Mouse (Mus musculus) myocyte (in vitro differentiated cells): Measurements from ENCODE around the gene Kcnk6. TPM values are rescaled to one million over a fixed set of nuclear protein-coding genes. Genes with fewer than 3 reads are reported as not detected.

ENCODE experiments used
- H3K27me3 ChIP-seq: one replicate; pipeline ENCODE4 v1.6.1; 2011; ENCODE audit not compliant: control insufficient read depth, insufficient read depth, insufficient read length
- H3K36me3 ChIP-seq: one replicate; pipeline ENCODE4 v1.6.1; 2011; ENCODE audit not compliant: control insufficient read depth, insufficient read depth
- H3K4me2 ChIP-seq: one replicate; pipeline ENCODE4 v1.6.1; 2011; ENCODE audit warnings: low read depth, control low read depth
- H3K4me3 ChIP-seq: one replicate; pipeline ENCODE4 v1.5.1; 2011; ENCODE audit warnings: mild to moderate bottlenecking, control low read depth, moderate library complexity
- H3K79me2 ChIP-seq: one replicate; pipeline ENCODE4 v1.6.1; 2011; ENCODE audit not compliant: control insufficient read depth, insufficient read depth
- H3ac ChIP-seq: one replicate; pipeline ENCODE4 v1.6.1; 2011; ENCODE audit not compliant: control insufficient read depth, insufficient read length
- CEBPB ChIP-seq: IDR thresholded peaks from 2 replicates; pipeline ENCODE4 v1.6.1; 2011; ENCODE audit warnings: mild to moderate bottlenecking, moderate library complexity; ENCODE audit not compliant: poor library complexity, insufficient read depth, severe bottlenecking
- E2F4 ChIP-seq: IDR thresholded peaks from one replicate; pipeline ENCODE4 v1.6.1; 2011; ENCODE audit warnings: mild to moderate bottlenecking, control low read depth, moderate library complexity; ENCODE audit not compliant: insufficient read depth
- MYOD1 ChIP-seq, 3 experiments: IDR thresholded peaks; one replicate each; pipeline ENCODE4 v1.6.1; 2011; ENCODE audit warnings: control low read depth in 2 of 3, low read depth in 2 of 3, mild to moderate bottlenecking in 2 of 3, moderate library complexity in 1 of 3; ENCODE audit not compliant: insufficient read length in 2 of 3, control insufficient read depth in 1 of 3
- MYOG ChIP-seq, 3 experiments: IDR thresholded peaks; one replicate each; pipeline ENCODE4 v1.6.1; 2011; ENCODE audit warnings: control low read depth in 2 of 3, low read depth in 2 of 3, mild to moderate bottlenecking in 2 of 3; ENCODE audit not compliant: insufficient read length in 2 of 3, control insufficient read depth in 1 of 3, insufficient read depth in 1 of 3
- POLR2A ChIP-seq: IDR thresholded peaks from one replicate; pipeline ENCODE4 v1.6.1; 2011; ENCODE audit warnings: low read depth, mild to moderate bottlenecking, control low read depth, moderate library complexity; ENCODE audit not compliant: insufficient read length
- POLR2AphosphoS2 ChIP-seq: IDR thresholded peaks from one replicate; pipeline ENCODE4 v1.6.1; 2011; ENCODE audit warnings: low read depth, control low read depth; ENCODE audit not compliant: insufficient read length
- REST ChIP-seq: IDR thresholded peaks from one replicate; pipeline ENCODE4 v1.6.1; 2011; ENCODE audit warnings: mild to moderate bottlenecking, control low read depth, moderate library complexity; ENCODE audit not compliant: insufficient read depth, insufficient read length
- SRF ChIP-seq: IDR thresholded peaks from one replicate; pipeline ENCODE4 v1.6.1; 2011; ENCODE audit warnings: low read depth; ENCODE audit not compliant: control insufficient read depth, insufficient read length
- TCF12 ChIP-seq: IDR thresholded peaks from one replicate; pipeline ENCODE4 v1.6.1; 2011; ENCODE audit warnings: mild to moderate bottlenecking, control low read depth; ENCODE audit not compliant: poor library complexity, insufficient read depth, severe bottlenecking
- TCF3 ChIP-seq: IDR thresholded peaks from one replicate; pipeline ENCODE4 v1.6.1; 2011; ENCODE audit warnings: low read depth, control low read depth; ENCODE audit not compliant: insufficient read length
- USF1 ChIP-seq: IDR thresholded peaks from one replicate; pipeline ENCODE4 v1.6.1; 2011; ENCODE audit warnings: low read depth, mild to moderate bottlenecking, control low read depth, moderate library complexity
- polyA plus RNA-seq: library from polyadenylated mRNA; unstranded; fragments of >200 nt; fragmentation: generic; extraction: Trizol; gene quantifications from one replicate; pipeline ENCODE4 v1.2.1, GENCODE M21; 2012; ENCODE audit warnings: missing spikeins

The Kcnk6 gene
- polyA plus RNA-seq, 1 experiment = 0.01 TPM

DNA sequence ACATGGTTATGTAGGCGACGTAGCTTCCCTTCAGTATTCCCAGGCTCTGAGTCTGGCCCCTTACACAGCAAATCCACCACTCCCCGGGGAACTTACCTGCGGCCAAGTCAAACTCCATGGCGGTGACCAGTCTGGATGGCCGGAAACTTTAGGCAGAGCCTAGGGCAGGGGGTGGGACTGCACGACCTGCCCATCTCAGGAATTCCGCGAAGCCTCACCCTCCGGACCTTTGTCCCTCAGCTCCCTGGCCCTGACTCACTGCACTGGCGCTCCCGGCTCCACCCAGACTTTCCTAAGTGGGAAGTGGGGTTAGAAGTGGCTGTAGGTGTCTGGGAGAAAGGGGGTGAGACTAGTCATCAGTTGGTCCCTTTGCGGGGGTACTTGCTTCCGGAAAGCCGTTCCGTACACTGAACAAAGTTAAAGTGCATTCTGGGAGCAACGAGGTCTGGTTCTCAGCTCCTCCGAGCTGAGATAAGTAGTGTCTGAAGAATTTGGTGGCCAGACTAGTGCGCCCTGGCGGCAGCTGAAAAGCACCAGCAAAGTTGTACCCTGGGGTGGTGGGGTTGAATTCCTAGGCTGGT, 16.0 kb upstream of the Kcnk6 start, which contains the start of gene 2200002D01Rik:
Gene 2200002D01Rik (minus strand): TSS at position 206 of the 581 bp plus-strand sequence.
- Histone ChIP-seq H3K27me3 (no peaks in the 10 kb centered on the region), H3K79me2 (no peaks in the 10 kb centered on the region), H3K4me2 (peak within 1 kb of the TSS; percentile 94), H3ac (peak within 1 kb of the TSS; percentile 22), H3K36me3 (no peaks in the 10 kb centered on the region), H3K4me3 (peak within 1 kb of the TSS; percentile 59)
- no peak for TF ChIP-seq MYOG (IDR thresholded peaks at IDR 0.05; ENCODE audit: control insufficient read depth in 1 of 3, insufficient read depth in 1 of 3, insufficient read length in 2 of 3, low read depth in 2 of 3)
- peak; percentile 14 for TF ChIP-seq POLR2A
- peak; percentile 20 for TF ChIP-seq POLR2AphosphoS2
- TF ChIP-seq TCF12 = no peak

DNA sequence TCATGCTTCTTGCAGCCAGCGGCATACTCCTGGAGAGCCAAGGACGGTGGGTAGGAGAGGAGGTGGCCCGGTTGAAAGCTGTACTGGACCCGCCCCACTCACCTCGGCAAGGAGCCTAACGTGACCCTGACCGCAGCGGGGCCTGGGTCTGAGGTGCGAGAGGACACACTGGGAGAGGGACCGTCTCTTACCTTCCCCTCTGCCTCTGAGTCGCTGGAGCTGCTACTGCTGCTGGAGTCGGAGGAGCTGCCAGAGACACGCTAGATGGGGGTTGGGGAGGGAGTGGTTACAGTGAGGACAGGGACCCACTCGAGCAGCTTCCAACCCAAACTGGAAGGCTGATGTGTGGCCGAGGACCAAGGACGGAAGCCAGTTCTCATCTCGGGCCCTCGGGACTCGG, 15.4 kb upstream of the Kcnk6 start:
- no peaks in the 10 kb centered on the region for H3K79me2 ChIP-seq
- TF ChIP-seq POLR2A (peak; percentile 16), CEBPB (no peak)

DNA sequence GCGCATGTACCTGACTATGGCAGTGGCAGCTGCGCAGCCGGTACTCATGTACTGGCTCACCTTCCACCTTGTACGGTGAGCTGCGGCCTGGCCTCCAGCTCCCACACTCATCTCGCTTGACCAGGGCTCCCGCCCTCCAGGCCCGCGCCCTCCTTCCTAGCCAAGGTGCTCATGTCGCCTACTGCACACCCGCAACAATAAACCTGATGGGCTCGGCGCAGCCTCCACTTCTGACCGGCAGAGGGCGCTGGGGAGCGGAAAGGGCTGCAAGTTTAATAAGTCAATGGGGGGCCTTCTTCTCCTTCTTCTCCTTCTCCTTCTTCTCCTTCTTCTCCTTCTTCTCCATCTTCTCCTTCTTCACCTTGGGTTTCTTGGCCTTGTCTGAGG, 15.0 kb upstream of the Kcnk6 start:
- TF ChIP-seq TCF12 (no peak), REST (no peak), MYOG (IDR thresholded peaks at IDR 0.05; ENCODE audit: control insufficient read depth in 1 of 3, insufficient read depth in 1 of 3, insufficient read length in 2 of 3, low read depth in 2 of 3) (no peak), USF1 (no peak), POLR2A (peak; percentile 11)
- Histone ChIP-seq H3K27me3 (no peaks in the 10 kb centered on the region), H3K4me3 (peak overlapping the region; percentile 59), H3K4me2 (peak overlapping the region; percentile 94), H3K79me2 (no peaks in the 10 kb centered on the region), H3K36me3 (no peaks in the 10 kb centered on the region), H3ac (peak overlapping the region; percentile 22)

More for the DNA sequence above, 15.4 kb upstream of the Kcnk6 start:
- peak overlapping the region; percentile 94 for H3K4me2 ChIP-seq
- peak overlapping the region; percentile 22 for H3ac ChIP-seq
- no peaks in the 10 kb centered on the region for H3K36me3 ChIP-seq
- no peaks in the 10 kb centered on the region for H3K27me3 ChIP-seq
- peak overlapping the region; percentile 59 for H3K4me3 ChIP-seq

DNA sequence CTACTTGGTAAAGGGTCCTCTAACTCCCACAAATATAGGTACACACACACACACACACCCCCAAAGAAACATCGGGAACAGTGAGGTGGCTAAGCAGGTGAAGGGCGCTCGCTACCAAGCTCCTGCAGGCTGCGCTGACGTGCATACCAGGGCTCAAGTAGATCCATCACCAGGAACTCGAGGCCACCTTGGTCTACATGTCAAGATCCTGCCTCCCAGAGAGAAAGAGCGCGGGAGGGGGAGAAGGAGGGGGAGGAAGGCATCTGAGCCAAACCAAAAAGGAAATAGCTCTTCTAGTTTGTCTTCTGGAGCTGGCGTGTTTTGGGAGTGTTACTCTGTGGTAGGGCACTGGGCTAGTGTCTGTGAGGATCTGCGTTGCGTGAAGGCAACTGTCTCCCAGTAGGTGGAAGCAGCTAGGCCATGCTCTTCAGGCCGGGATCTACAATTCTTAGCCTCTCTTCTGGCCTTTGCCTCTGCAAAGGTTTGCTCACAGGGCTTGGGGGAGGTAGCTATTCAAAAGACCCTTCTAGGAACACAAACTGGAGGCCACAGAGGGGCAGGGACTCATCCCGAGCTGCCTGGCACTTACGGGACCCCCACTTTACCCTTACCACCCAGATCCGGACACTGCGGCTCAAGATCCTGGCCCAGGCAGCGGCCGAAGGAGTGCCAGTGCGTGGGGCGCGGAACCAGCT, 14.5 kb upstream of the Kcnk6 start:
- TF ChIP-seq TCF3 = no peak
- no peak for TF ChIP-seq REST
- TF ChIP-seq SRF = no peak
- TF ChIP-seq MYOG (IDR thresholded peaks at IDR 0.05; ENCODE audit: control insufficient read depth in 1 of 3, insufficient read depth in 1 of 3, insufficient read length in 2 of 3, low read depth in 2 of 3) = no peak
- no peak for TF ChIP-seq E2F4
- TF ChIP-seq MYOD1 (IDR thresholded peaks at IDR 0.05; ENCODE audit: control insufficient read depth in 1 of 3, insufficient read length in 2 of 3, low read depth in 2 of 3) = no peak
- TF ChIP-seq POLR2A = no peak
- Histone ChIP-seq H3K4me3 (peak overlapping the region; percentile 59), H3ac (peak overlapping the region; percentile 22), H3K4me2 (peak overlapping the region; percentile 94), H3K27me3 (no peaks in the 10 kb centered on the region), H3K79me2 (no peaks in the 10 kb centered on the region), H3K36me3 (no peaks in the 10 kb centered on the region)

DNA sequence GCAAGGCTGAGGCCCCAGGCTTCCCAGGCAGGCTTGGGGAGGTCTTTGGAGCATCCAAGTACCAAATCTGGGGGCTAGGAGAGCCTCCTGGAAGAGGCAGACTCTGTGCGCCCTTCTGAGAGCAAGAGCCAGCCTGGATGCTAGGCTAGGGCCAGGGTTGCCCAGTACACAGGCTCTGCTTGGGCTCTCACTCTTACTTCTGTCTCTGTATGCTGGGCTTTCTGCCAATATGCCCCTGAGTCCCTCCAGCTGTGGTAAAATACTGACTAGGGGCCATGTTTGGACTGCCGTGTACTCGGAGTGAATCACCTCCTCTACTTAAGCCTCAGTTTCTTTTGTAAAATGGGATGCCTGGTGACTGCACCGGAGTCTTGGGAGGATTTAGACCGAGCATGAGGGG, 13.7 kb upstream of the Kcnk6 start:
- no peak overlapping the region for H3ac ChIP-seq
- no peaks in the 10 kb centered on the region for H3K27me3 ChIP-seq
- H3K36me3 ChIP-seq = no peaks in the 10 kb centered on the region
- no peak overlapping the region for H3K4me2 ChIP-seq
- H3K4me3 ChIP-seq = no peak overlapping the region
- TF ChIP-seq USF1 (no peak), TCF3 (no peak), SRF (no peak), POLR2AphosphoS2 (no peak), POLR2A (no peak), MYOG (IDR thresholded peaks at IDR 0.05; ENCODE audit: control insufficient read depth in 1 of 3, insufficient read depth in 1 of 3, insufficient read length in 2 of 3, low read depth in 2 of 3) (no peak), MYOD1 (IDR thresholded peaks at IDR 0.05; ENCODE audit: control insufficient read depth in 1 of 3, insufficient read length in 2 of 3, low read depth in 2 of 3) (no peak), CEBPB (no peak), REST (no peak), E2F4 (no peak), TCF12 (no peak)
- H3K79me2 ChIP-seq = no peaks in the 10 kb centered on the region
